Mouse (Mus musculus): ENCODE results near the gene Cyp1b1. TPM values are rescaled to one million over a fixed set of nuclear protein-coding genes. Genes with fewer than 3 reads are reported as not detected.

The Cyp1b1 gene
- total RNA-seq (2021): 10 to 100 TPM; 29.6 to 46.6 TPM
- polyA plus RNA-seq (2012; rRNA removed): 34.6 and 43.2 TPM in 2 replicates
- long read RNA-seq, full-length matches to known transcripts: 6 of 11 reads
- long read RNA-seq, partial matches to known transcripts: 5 of 11 reads
- long read RNA-seq, other reads (novel, unspliced or antisense): 0 of 11 reads

- DNase-seq: peak; percentile 35
Observed at GRCm38 (mm10) chr17:79714931-79715637, at the start of gene Cyp1b1. Gene Cyp1b1, minus strand, starts transcription at chr17:79715061.

- DNase-seq: no peak
Observed at GRCm38 (mm10) chr17:79761841-79762240, 47.0 kb upstream of the Cyp1b1 start.

- DNase-seq: no peak
Observed at GRCm38 (mm10) chr17:79753831-79754230, 39.0 kb upstream of the Cyp1b1 start.

- no peak for DNase-seq
Observed at GRCm38 (mm10) chr17:79752836-79753235, 38.0 kb upstream of the Cyp1b1 start.

- DNase-seq: no peak
Observed at GRCm38 (mm10) chr17:79751661-79752191, 36.9 kb upstream of the Cyp1b1 start.

GRCm38 (mm10) chr17:79749647-79750046 lies 34.8 kb upstream of the Cyp1b1 start:
- DNase-seq: no peak

GRCm38 (mm10) chr17:79746954-79747353 lies 32.1 kb upstream of the Cyp1b1 start:
- no peak for DNase-seq

- DNase-seq: peak; percentile 52
Observed at GRCm38 (mm10) chr17:79746146-79746591, 31.3 kb upstream of the Cyp1b1 start.

GRCm38 (mm10) chr17:79745051-79745731 lies 30.3 kb upstream of the Cyp1b1 start:
- DNase-seq: no peak

- DNase-seq: no peak
Observed at GRCm38 (mm10) chr17:79743507-79743906, 28.6 kb upstream of the Cyp1b1 start.

- DNase-seq: peak; percentile 23
Observed at GRCm38 (mm10) chr17:79742635-79743034, 27.8 kb upstream of the Cyp1b1 start.

GRCm38 (mm10) chr17:79738847-79739498 lies 24.1 kb upstream of the Cyp1b1 start:
- no peak for DNase-seq

GRCm38 (mm10) chr17:79737598-79737997 lies 22.7 kb upstream of the Cyp1b1 start:
- no peak for DNase-seq

- DNase-seq: no peak
Observed at GRCm38 (mm10) chr17:79733039-79733438, 18.2 kb upstream of the Cyp1b1 start.

GRCm38 (mm10) chr17:79730988-79731387 lies 16.1 kb upstream of the Cyp1b1 start:
- DNase-seq: no peak

GRCm38 (mm10) chr17:79728585-79729503 lies 14.0 kb upstream of the Cyp1b1 start:
- DNase-seq: no peak

- no peak for DNase-seq
Observed at GRCm38 (mm10) chr17:79728053-79728584, 13.3 kb upstream of the Cyp1b1 start.

- no peak for DNase-seq
Observed at GRCm38 (mm10) chr17:79726613-79727012, 11.8 kb upstream of the Cyp1b1 start.

- no peak for DNase-seq
Observed at GRCm38 (mm10) chr17:79720681-79721080, 5.8 kb upstream of the Cyp1b1 start.

GRCm38 (mm10) chr17:79715649-79716143 lies 835 bp upstream of the Cyp1b1 start:
- peak; percentile 92 for DNase-seq
